8 mouse cellular contexts compared by ENCODE assay signal in genomic region chr9:108263131-108263681, GRCm38 (mm10). TPM values are rescaled to one million over a fixed set of nuclear protein-coding genes. Genes with fewer than 3 reads are reported as not detected.
A peak's percentile ranks its signal among the peaks of the same experiment; 100 is the strongest.
DNase-seq lines count a peak whose midpoint lies in the region; ATAC-seq lines count a peak whose summit lies in the region.

No protein-coding gene starts in this region.

- H3K36me3 ChIP-seq in kidney, embryonic 15.5 days, result no peaks in the 10 kb centered on the region
- 0 out of 2 replicates have a peak, but pooled peaks cover 3% of the 10 kb centered on the region for H3K36me3 ChIP-seq in forebrain, embryonic 14.5 days (ENCODE audit: control insufficient read depth, insufficient read depth, low read length)
- no peaks in the 10 kb centered on the region for H3K36me3 ChIP-seq in intestine, embryonic 15.5 days
- H3K36me3 ChIP-seq in liver, embryonic 16.5 days (ENCODE audit: control insufficient read depth, insufficient read depth), result no peaks in the 10 kb centered on the region

- H3K27me3 ChIP-seq in kidney, embryonic 15.5 days, result no peaks in the 10 kb centered on the region
- no peaks in the 10 kb centered on the region for H3K27me3 ChIP-seq in forebrain, embryonic 14.5 days (replicated peaks; ENCODE audit: control insufficient read depth, insufficient read depth, low read length)
- no peaks in the 10 kb centered on the region for H3K27me3 ChIP-seq in intestine, embryonic 15.5 days (replicated peaks)
- no peaks in the 10 kb centered on the region for H3K27me3 ChIP-seq in liver, embryonic 16.5 days (ENCODE audit: control insufficient read depth, insufficient read depth, low read depth, low read length)

- peak; percentile 67 for ATAC-seq in kidney, embryonic 15.5 days (replicated peaks; ENCODE audit: low FRiP score)
- peak; percentile 6 for ATAC-seq in activated CD4-positive, CD25-positive, alpha-beta regulatory T cell, adult 4 months
- ATAC-seq in forebrain, embryonic 14.5 days, result peak; percentile 68
- peak; percentile 64 for ATAC-seq in intestine, embryonic 15.5 days
- peak; percentile 64 for ATAC-seq in liver, embryonic 16.5 days (ENCODE audit: low read depth)

- H3K27ac ChIP-seq in kidney, embryonic 15.5 days, result peak overlapping the region; percentile 95
- H3K27ac ChIP-seq in forebrain, embryonic 14.5 days (ENCODE audit: low read depth, low read length), result peak overlapping the region; percentile 90
- H3K27ac ChIP-seq in intestine, embryonic 15.5 days, result peak overlapping the region; percentile 93
- H3K27ac ChIP-seq in liver, embryonic 16.5 days (ENCODE audit: low read length), result peak overlapping the region; percentile 86

- WGBS in kidney, embryonic 15.5 days, result under 1% methylated on average over 61 of the region's 62 CpGs
- WGBS in forebrain, embryonic 14.5 days, result under 1% methylated on average over 56 of the region's 62 CpGs
- under 1% methylated on average over 61 of the region's 62 CpGs for WGBS in intestine, embryonic 15.5 days
- under 1% methylated on average over 59 of the region's 62 CpGs for WGBS in liver, embryonic 16.5 days (ENCODE audit: insufficient replicate concordance)

- peak overlapping the region; percentile 99 for H3K4me3 ChIP-seq in kidney, embryonic 15.5 days (replicated peaks)
- H3K4me3 ChIP-seq in forebrain, embryonic 14.5 days (ENCODE audit: low read depth, low read length), result peak overlapping the region; percentile 96
- H3K4me3 ChIP-seq in intestine, embryonic 15.5 days (replicated peaks), result peak overlapping the region; percentile 95
- peak overlapping the region; percentile 77 for H3K4me3 ChIP-seq in liver, embryonic 16.5 days (ENCODE audit: low read depth, low read length)

- H3K4me2 ChIP-seq in kidney, embryonic 15.5 days, result peak overlapping the region; percentile 74
- peak overlapping the region; percentile 82 for H3K4me2 ChIP-seq in forebrain, embryonic 14.5 days (ENCODE audit: low read length)
- H3K4me2 ChIP-seq in intestine, embryonic 15.5 days (replicated peaks), result peak overlapping the region; percentile 82
- peak overlapping the region; percentile 98 for H3K4me2 ChIP-seq in liver, embryonic 16.5 days (ENCODE audit: low read depth, low read length)

- H3K4me1 ChIP-seq in kidney, embryonic 15.5 days, result peaks cover 39% of the 10 kb centered on the region
- H3K4me1 ChIP-seq in forebrain, embryonic 14.5 days (ENCODE audit: control insufficient read depth, insufficient read depth, low read length), result peaks cover 19% of the 10 kb centered on the region
- H3K4me1 ChIP-seq in intestine, embryonic 15.5 days (replicated peaks), result peaks cover 25% of the 10 kb centered on the region
- peaks cover 21% of the 10 kb centered on the region for H3K4me1 ChIP-seq in liver, embryonic 16.5 days (ENCODE audit: control insufficient read depth, low read depth, low read length)

- H3K9me3 ChIP-seq in kidney, embryonic 15.5 days (replicated peaks), result no peaks in the 10 kb centered on the region
- no peaks in the 10 kb centered on the region for H3K9me3 ChIP-seq in forebrain, embryonic 14.5 days (replicated peaks; ENCODE audit: control insufficient read depth, low read length)
- H3K9me3 ChIP-seq in intestine, embryonic 15.5 days, result no peaks in the 10 kb centered on the region
- no peaks in the 10 kb centered on the region for H3K9me3 ChIP-seq in liver, embryonic 16.5 days (replicated peaks; ENCODE audit: control insufficient read depth, low read length)

- peak overlapping the region; percentile 96 for H3K9ac ChIP-seq in kidney, embryonic 15.5 days
- peak overlapping the region; percentile 91 for H3K9ac ChIP-seq in forebrain, embryonic 14.5 days (ENCODE audit: low read length)
- peak overlapping the region; percentile 84 for H3K9ac ChIP-seq in intestine, embryonic 15.5 days
- H3K9ac ChIP-seq in liver, embryonic 16.5 days (ENCODE audit: low read depth, low read length), result peak overlapping the region; percentile 84

- no peak for DNase-seq in kidney, postnatal 14 days
- DNase-seq in forebrain, embryonic 14.5 days (ENCODE audit: low spot score), result peak; percentile 53
- peak; percentile 50 for DNase-seq in right cerebral cortex, postnatal 14 days
- DNase-seq in yolk sac, embryonic 10.5 days (ENCODE audit: low spot score), result no peak

RNA-seq across cellular contexts. Expression of gene Dag1, which starts 0.6 kb away (rescaled TPM):
- polyA plus RNA-seq in kidney, embryonic 15.5 days (2015; fragmentation: Nextera tagmentation; extraction: Ambion mirVana), result 141 and 147 TPM in 2 replicates
- 1 to 10 TPM; 2.1 to 3.3 TPM for polyA plus RNA-seq in activated CD4-positive, CD25-positive, alpha-beta regulatory T cell, adult 4 months (2017; shearing (Covaris generic))
- 42.0 and 49.6 TPM in 2 replicates for polyA plus RNA-seq in forebrain, embryonic 14.5 days (2014; fragmentation: Nextera tagmentation; extraction: Ambion mirVana)
- 72.9 and 75.1 TPM in 2 replicates for polyA plus RNA-seq in intestine, embryonic 15.5 days (2015; fragmentation: Nextera tagmentation; extraction: Ambion mirVana)
- polyA plus RNA-seq in liver, embryonic 16.5 days (2015; fragmentation: Nextera tagmentation; extraction: Ambion mirVana), result 17.0 and 20.4 TPM in 2 replicates

RNA-seq across cellular contexts. Expression of gene Nicn1, which starts 27.0 kb away (rescaled TPM):
- 31.3 and 41.0 TPM in 2 replicates for polyA plus RNA-seq in kidney, embryonic 15.5 days (2015; fragmentation: Nextera tagmentation; extraction: Ambion mirVana)
- polyA plus RNA-seq in activated CD4-positive, CD25-positive, alpha-beta regulatory T cell, adult 4 months (2017; shearing (Covaris generic)), result 1 to 10 TPM; 2.8 to 3.0 TPM
- 113 and 126 TPM in 2 replicates for polyA plus RNA-seq in forebrain, embryonic 14.5 days (2014; fragmentation: Nextera tagmentation; extraction: Ambion mirVana)
- 28.9 and 29.5 TPM in 2 replicates for polyA plus RNA-seq in intestine, embryonic 15.5 days (2015; fragmentation: Nextera tagmentation; extraction: Ambion mirVana)
- 7.4 and 7.6 TPM in 2 replicates for polyA plus RNA-seq in liver, embryonic 16.5 days (2015; fragmentation: Nextera tagmentation; extraction: Ambion mirVana)

RNA-seq across cellular contexts. Expression of gene Amt, which starts 33.4 kb away (rescaled TPM):
- polyA plus RNA-seq in kidney, embryonic 15.5 days (2015; fragmentation: Nextera tagmentation; extraction: Ambion mirVana), result 35.9 and 38.0 TPM in 2 replicates
- under 1 TPM; 0.29 to 0.58 TPM for polyA plus RNA-seq in activated CD4-positive, CD25-positive, alpha-beta regulatory T cell, adult 4 months (2017; shearing (Covaris generic))
- 13.2 and 13.4 TPM in 2 replicates for polyA plus RNA-seq in forebrain, embryonic 14.5 days (2014; fragmentation: Nextera tagmentation; extraction: Ambion mirVana)
- polyA plus RNA-seq in intestine, embryonic 15.5 days (2015; fragmentation: Nextera tagmentation; extraction: Ambion mirVana), result 20.9 and 23.2 TPM in 2 replicates
- polyA plus RNA-seq in liver, embryonic 16.5 days (2015; fragmentation: Nextera tagmentation; extraction: Ambion mirVana), result 14.4 and 15.0 TPM in 2 replicates

RNA-seq across cellular contexts. Expression of gene Rhoa, which starts 42.7 kb away (rescaled TPM):
- polyA plus RNA-seq in kidney, embryonic 15.5 days (2015; fragmentation: Nextera tagmentation; extraction: Ambion mirVana), result 462 and 484 TPM in 2 replicates
- 100 to 1,000 TPM; 294 to 378 TPM for polyA plus RNA-seq in activated CD4-positive, CD25-positive, alpha-beta regulatory T cell, adult 4 months (2017; shearing (Covaris generic))
- polyA plus RNA-seq in forebrain, embryonic 14.5 days (2014; fragmentation: Nextera tagmentation; extraction: Ambion mirVana), result 276 and 307 TPM in 2 replicates
- 422 and 453 TPM in 2 replicates for polyA plus RNA-seq in intestine, embryonic 15.5 days (2015; fragmentation: Nextera tagmentation; extraction: Ambion mirVana)
- 190 and 213 TPM in 2 replicates for polyA plus RNA-seq in liver, embryonic 16.5 days (2015; fragmentation: Nextera tagmentation; extraction: Ambion mirVana)

RNA-seq across cellular contexts. Expression of gene Tcta, which starts 42.8 kb away (rescaled TPM):
- polyA plus RNA-seq in kidney, embryonic 15.5 days (2015; fragmentation: Nextera tagmentation; extraction: Ambion mirVana), result 31.6 and 32.2 TPM in 2 replicates
- polyA plus RNA-seq in activated CD4-positive, CD25-positive, alpha-beta regulatory T cell, adult 4 months (2017; shearing (Covaris generic)), result 10 to 100 TPM in 1 of 2 experiments, 1 to 10 TPM in 1; 9.7 to 13.5 TPM
- polyA plus RNA-seq in forebrain, embryonic 14.5 days (2014; fragmentation: Nextera tagmentation; extraction: Ambion mirVana), result 38.9 and 50.8 TPM in 2 replicates
- polyA plus RNA-seq in intestine, embryonic 15.5 days (2015; fragmentation: Nextera tagmentation; extraction: Ambion mirVana), result 34.1 and 37.1 TPM in 2 replicates
- polyA plus RNA-seq in liver, embryonic 16.5 days (2015; fragmentation: Nextera tagmentation; extraction: Ambion mirVana), result 14.9 and 15.2 TPM in 2 replicates

Comparison
In these comparisons a context has a peak if more than half of its experiments do, and no peak if none do; other contexts are left out.
1. ATAC-seq: peak in every context shown above with its lines; median percentile 68 in forebrain, embryonic 14.5 days; 67 in kidney, embryonic 15.5 days; 64 in intestine, embryonic 15.5 days; 64 in liver, embryonic 16.5 days; 6 in activated CD4-positive, CD25-positive, alpha-beta regulatory T cell, adult 4 months.
2. DNase-seq: peak in forebrain, embryonic 14.5 days (single experiment) and right cerebral cortex, postnatal 14 days (single experiment); none in kidney, postnatal 14 days (single experiment) and yolk sac, embryonic 10.5 days (single experiment).
3. Peak in every context shown above with its lines, with median percentiles within 50 percentile points of each other: H3K27ac ChIP-seq, H3K4me2 ChIP-seq, H3K4me3 ChIP-seq and H3K9ac ChIP-seq.